Comparison of ENCODE assay signal across 21 mouse cellular contexts in the genomic region with DNA sequence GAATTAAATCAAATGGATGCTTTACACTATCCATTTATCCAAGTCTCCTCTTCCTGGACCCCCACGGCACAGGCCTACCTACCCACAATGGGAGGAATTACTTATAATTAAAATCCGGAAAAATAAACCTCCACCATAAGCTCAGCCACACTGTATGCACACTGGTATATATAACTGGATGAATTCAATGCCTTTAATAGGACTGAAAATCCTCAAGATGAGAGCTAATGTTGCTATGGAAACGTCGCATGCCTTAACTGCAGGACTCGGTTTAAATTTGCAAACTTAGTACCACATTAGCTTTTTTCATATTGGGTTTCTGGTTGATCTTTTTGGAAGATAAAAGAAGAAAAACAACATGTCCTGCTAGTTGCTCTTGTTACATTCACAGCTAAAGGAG.
DNase-seq lines count a peak whose midpoint lies in the region; ATAC-seq and TF ChIP-seq lines count a peak whose summit lies in the region.
"Had no signal": no experiment of that assay in that cellular context is flagged by ENCODE, and none has a peak within 500 bp of the region (broad histone marks: within the 10 kb centered on the region; RNA-seq: fewer than 3 reads in every experiment).

No protein-coding gene starts in this region.

- H3K4me2 ChIP-seq in forebrain, embryonic 13.5 days, result no peak overlapping the region
- no peak overlapping the region for H3K4me2 ChIP-seq in midbrain, embryonic 16.5 days (ENCODE audit: low read length)
- H3K4me2 ChIP-seq: heart, embryonic 15.5 days; liver, embryonic 11.5 days; neural tube, embryonic 13.5 days had no signal

- ATAC-seq in forebrain, embryonic 13.5 days, result no peak
- peak; percentile 59; the same call in 1 of the 2 replicates for ATAC-seq in midbrain, embryonic 16.5 days
- ATAC-seq: liver, postnatal 0 days; lung, postnatal 0 days had no signal

- TF ChIP-seq CTCF in layer of hippocampus, adult 2 months (conservative IDR thresholded peaks at IDR 0.05), result no peak

- no peaks in the 10 kb centered on the region for H3K27me3 ChIP-seq in forebrain, embryonic 10.5 days (ENCODE audit: poor library complexity, severe bottlenecking)
- H3K27me3 ChIP-seq in forebrain, embryonic 13.5 days, result no peaks in the 10 kb centered on the region
- no peaks in the 10 kb centered on the region for H3K27me3 ChIP-seq in midbrain, embryonic 16.5 days (ENCODE audit: control insufficient read depth, insufficient read depth, low read depth, low read length)
- H3K27me3 ChIP-seq: heart, embryonic 15.5 days; neural tube, embryonic 13.5 days had no signal

- DNase-seq in layer of hippocampus, adult 2 months (ENCODE audit: low spot score in 2 of 2), result no peak
- no peak for DNase-seq in layer of hippocampus, postnatal 14 days (ENCODE audit: low spot score in 2 of 2)
- DNase-seq in forebrain, embryonic 10.5 days (ENCODE audit: extremely low spot score, low spot score), result no peak
- no peak for DNase-seq in ovary, postnatal 14 days (ENCODE audit: low spot score)
- DNase-seq in liver, result no peak
- DNase-seq: adrenal gland, postnatal 10 days; cerebellum, adult 8-10 months; gastrocnemius, postnatal 25 days; heart, postnatal 36 days; kidney, adult 2 months; liver, postnatal 0 days; thymus, postnatal 36 days had no signal

- whole genome bisulfite sequencing in forebrain, embryonic 10.5 days, result 83% methylated on average over 5 of the region's 5 CpGs
- WGBS in forebrain, embryonic 13.5 days, result 40% methylated on average over 5 of the region's 5 CpGs
- 47% methylated on average over 5 of the region's 5 CpGs for WGBS in midbrain, embryonic 16.5 days

- peaks cover 64% of the 10 kb centered on the region for H3K4me1 ChIP-seq in forebrain, embryonic 10.5 days
- H3K4me1 ChIP-seq in forebrain, embryonic 13.5 days, result peaks cover 53% of the 10 kb centered on the region
- H3K4me1 ChIP-seq in midbrain, embryonic 16.5 days (ENCODE audit: control insufficient read depth, insufficient read depth, low read length), result peaks cover 17% of the 10 kb centered on the region

- no peaks in the 10 kb centered on the region for H3K36me3 ChIP-seq in forebrain, embryonic 10.5 days (replicated peaks)
- no peaks in the 10 kb centered on the region for H3K36me3 ChIP-seq in forebrain, embryonic 13.5 days (ENCODE audit: poor library complexity, severe bottlenecking)
- H3K36me3 ChIP-seq in midbrain, embryonic 16.5 days (ENCODE audit: control insufficient read depth, insufficient read depth, low read length), result no peaks in the 10 kb centered on the region
- H3K36me3 ChIP-seq: heart, embryonic 15.5 days; neural tube, embryonic 13.5 days had no signal

- no peak overlapping the region for H3K4me3 ChIP-seq in layer of hippocampus, adult 2 months
- no peak overlapping the region for H3K4me3 ChIP-seq in forebrain, embryonic 10.5 days
- H3K4me3 ChIP-seq in forebrain, embryonic 13.5 days, result no peak overlapping the region
- no peak overlapping the region for H3K4me3 ChIP-seq in midbrain, embryonic 16.5 days (ENCODE audit: low read depth, low read length)
- H3K4me3 ChIP-seq: heart, embryonic 15.5 days; myocyte; neural tube, embryonic 13.5 days had no signal

- H3K9ac ChIP-seq in forebrain, embryonic 13.5 days, result no peak overlapping the region
- H3K9ac ChIP-seq in midbrain, embryonic 16.5 days (ENCODE audit: low read depth, low read length), result no peak overlapping the region
- H3K9ac ChIP-seq: heart, embryonic 15.5 days; liver, postnatal 0 days; neural tube, embryonic 13.5 days had no signal

- no peaks in the 10 kb centered on the region for H3K9me3 ChIP-seq in forebrain, embryonic 10.5 days
- H3K9me3 ChIP-seq in forebrain, embryonic 13.5 days (replicated peaks), result no peaks in the 10 kb centered on the region
- H3K9me3 ChIP-seq in midbrain, embryonic 16.5 days (replicated peaks; ENCODE audit: control insufficient read depth, low read length, poor library complexity, severe bottlenecking), result no peaks in the 10 kb centered on the region
- H3K9me3 ChIP-seq: heart, embryonic 15.5 days; neural tube, embryonic 13.5 days had no signal

- H3K27ac ChIP-seq in layer of hippocampus, adult 2 months, result peak overlapping the region; percentile 60; the same call in 1 of the 2 replicates
- H3K27ac ChIP-seq in forebrain, embryonic 10.5 days, result peak overlapping the region; percentile 81
- peak overlapping the region; percentile 83; the same call in 1 of the 2 replicates for H3K27ac ChIP-seq in forebrain, embryonic 13.5 days
- peak overlapping the region; percentile 55 for H3K27ac ChIP-seq in midbrain, embryonic 16.5 days (ENCODE audit: low read length)
- H3K27ac ChIP-seq: heart, embryonic 15.5 days; kidney, postnatal 0 days; macrophage; neural tube, embryonic 13.5 days had no signal
